Mouse (Mus musculus): ENCODE measurements around the gene Btbd1. TPM values are rescaled to one million over a fixed set of nuclear protein-coding genes. Genes with fewer than 3 reads are reported as not detected.

Gene Btbd1
- polyA plus RNA-seq, 1 experiment from 2014 or later, result 66.3 TPM

DNA sequence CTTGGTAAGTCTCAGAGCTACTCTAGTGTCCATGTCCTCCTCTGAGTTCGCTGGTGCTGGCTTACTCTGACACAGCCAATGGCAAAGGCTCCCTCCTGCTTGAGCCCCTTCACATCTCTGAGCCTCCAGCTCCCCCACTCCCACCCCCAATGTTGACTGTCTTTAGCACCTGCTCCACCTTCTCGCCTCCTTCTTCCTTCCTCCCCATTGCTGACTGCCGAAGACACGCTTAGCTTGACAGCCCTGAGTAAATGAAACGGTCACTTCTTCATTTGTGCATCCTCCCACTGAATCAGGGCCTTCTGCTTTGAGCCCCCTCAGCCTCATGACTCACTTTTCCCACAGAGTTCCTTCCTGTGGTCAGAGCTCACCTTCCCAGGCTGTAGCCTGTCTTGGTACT lies 31.8 kb upstream of the Btbd1 start:
- H3K4me3 ChIP-seq, result 0 out of 2 replicates have a peak overlapping the region, but pooled peaks have one; percentile 75
- no peaks in the 10 kb centered on the region for H3K36me3 ChIP-seq
- no peaks in the 10 kb centered on the region for H3K9me3 ChIP-seq (replicated peaks)
- H3K27ac ChIP-seq (replicated peaks), result no peak overlapping the region
- H3K4me1 ChIP-seq, result peaks cover 28% of the 10 kb centered on the region
- H3K27me3 ChIP-seq (ENCODE audit: low read depth, poor library complexity, severe bottlenecking), result peaks cover 55% of the 10 kb centered on the region
- 76% methylated on average over 5 of the region's 5 CpGs for WGBS
- DNase-seq (ENCODE audit: low spot score), result no peak

DNA sequence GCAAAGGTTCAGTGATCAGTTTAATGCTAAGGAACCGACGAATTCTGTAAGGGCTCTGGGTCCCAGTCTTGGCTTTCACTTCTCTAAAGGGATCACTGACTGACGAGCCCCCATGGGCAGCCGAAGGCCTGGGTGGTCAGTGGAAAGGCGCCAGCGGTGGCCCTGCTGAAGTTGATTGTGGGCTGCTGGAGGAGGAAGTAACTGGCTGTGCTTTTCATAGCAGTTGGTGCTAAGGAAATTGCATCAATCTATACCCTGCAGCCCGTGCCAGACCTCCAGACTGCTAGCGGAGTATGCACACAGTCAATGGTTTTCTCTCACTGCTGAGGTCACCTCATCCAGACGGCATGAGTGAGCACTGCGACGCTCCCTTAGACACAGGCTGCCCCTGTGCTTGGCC lies 30.8 kb upstream of the Btbd1 start:
- Histone ChIP-seq H3K4me1 (peaks cover 28% of the 10 kb centered on the region), H3K27ac (replicated peaks) (no peak overlapping the region), H3K36me3 (no peaks in the 10 kb centered on the region), H3K9me3 (replicated peaks) (no peaks in the 10 kb centered on the region), H3K4me3 (peak overlapping the region; percentile 75), H3K27me3 (ENCODE audit: low read depth, poor library complexity, severe bottlenecking) (peaks cover 58% of the 10 kb centered on the region)
- peak; percentile 15 for DNase-seq (ENCODE audit: low spot score)
- 55% methylated on average over 11 of the region's 11 CpGs for WGBS

GRCm38 (mm10) chr7:81858968-81859721 lies 29.9 kb upstream of the Btbd1 start, which contains the start of gene Tm6sf1:
TSS of gene Tm6sf1 (plus strand) at chr7:81859001.
- Histone ChIP-seq H3K27me3 (ENCODE audit: low read depth, poor library complexity, severe bottlenecking) (peaks cover 58% of the 10 kb centered on the region), H3K4me1 (peaks cover 35% of the 10 kb centered on the region), H3K27ac (replicated peaks) (peak within 1 kb of the TSS; percentile 82), H3K36me3 (no peaks in the 10 kb centered on the region), H3K4me3 (peak within 1 kb of the TSS; percentile 75), H3K9me3 (replicated peaks) (no peaks in the 10 kb centered on the region)
- WGBS, result under 1% methylated on average over 64 of the region's 64 CpGs
- peak; percentile 71 for DNase-seq (ENCODE audit: low spot score)

- Histone ChIP-seq H3K4me1 (peaks cover 35% of the 10 kb centered on the region), H3K27ac (replicated peaks) (0 out of 2 replicates have a peak overlapping the region, but pooled peaks have one; percentile 82), H3K27me3 (ENCODE audit: low read depth, poor library complexity, severe bottlenecking) (peaks cover 58% of the 10 kb centered on the region), H3K36me3 (no peaks in the 10 kb centered on the region), H3K9me3 (replicated peaks) (no peaks in the 10 kb centered on the region), H3K4me3 (peak overlapping the region; percentile 75)
- 6% methylated on average over 9 of the region's 9 CpGs for WGBS
- DNase-seq (ENCODE audit: low spot score), result peak; percentile 36
Observed at GRCm38 (mm10) chr7:81858236-81858635, 29.0 kb upstream of the Btbd1 start.

GRCm38 (mm10) chr7:81856221-81856620 lies 27.0 kb upstream of the Btbd1 start:
- H3K36me3 ChIP-seq, result no peaks in the 10 kb centered on the region
- H3K27me3 ChIP-seq (ENCODE audit: low read depth, poor library complexity, severe bottlenecking), result peaks cover 55% of the 10 kb centered on the region
- no peak overlapping the region for H3K4me3 ChIP-seq
- peaks cover 35% of the 10 kb centered on the region for H3K4me1 ChIP-seq
- WGBS, result 86% methylated on average over 4 of the region's 4 CpGs
- H3K27ac ChIP-seq (replicated peaks), result no peak overlapping the region
- no peak for DNase-seq (ENCODE audit: low spot score)
- no peaks in the 10 kb centered on the region for H3K9me3 ChIP-seq (replicated peaks)

GRCm38 (mm10) chr7:81855694-81856093 lies 26.5 kb upstream of the Btbd1 start, which contains the start of gene Gm10160:
TSS of gene Gm10160 (minus strand) at chr7:81855794.
- WGBS, result 88% methylated on average over 1 of the region's 1 CpGs
- Histone ChIP-seq H3K27me3 (ENCODE audit: low read depth, poor library complexity, severe bottlenecking) (peaks cover 50% of the 10 kb centered on the region), H3K4me3 (no peak within 1 kb of the TSS), H3K27ac (replicated peaks) (no peak within 1 kb of the TSS), H3K9me3 (replicated peaks) (no peaks in the 10 kb centered on the region), H3K4me1 (peaks cover 35% of the 10 kb centered on the region), H3K36me3 (no peaks in the 10 kb centered on the region)
- DNase-seq (ENCODE audit: low spot score), result no peak

- 85% methylated on average over 8 of the region's 8 CpGs for WGBS
- DNase-seq (ENCODE audit: low spot score), result no peak
- peaks cover 40% of the 10 kb centered on the region for H3K27me3 ChIP-seq (ENCODE audit: low read depth, poor library complexity, severe bottlenecking)
- no peak overlapping the region for H3K27ac ChIP-seq (replicated peaks)
- H3K9me3 ChIP-seq (replicated peaks), result no peaks in the 10 kb centered on the region
- no peak overlapping the region for H3K4me3 ChIP-seq
- no peaks in the 10 kb centered on the region for H3K36me3 ChIP-seq
- H3K4me1 ChIP-seq, result peaks cover 26% of the 10 kb centered on the region
Observed at GRCm38 (mm10) chr7:81854568-81855307, 25.5 kb upstream of the Btbd1 start.

GRCm38 (mm10) chr7:81851706-81852105 lies 22.5 kb upstream of the Btbd1 start:
- Histone ChIP-seq H3K4me3 (no peak overlapping the region), H3K36me3 (no peaks in the 10 kb centered on the region), H3K27ac (replicated peaks) (no peak overlapping the region), H3K27me3 (ENCODE audit: low read depth, poor library complexity, severe bottlenecking) (peaks cover 10% of the 10 kb centered on the region), H3K9me3 (replicated peaks) (no peaks in the 10 kb centered on the region), H3K4me1 (peaks cover 12% of the 10 kb centered on the region)
- 81% methylated on average over 3 of the region's 3 CpGs for WGBS
- DNase-seq (ENCODE audit: low spot score), result no peak

- Histone ChIP-seq H3K27me3 (ENCODE audit: low read depth, poor library complexity, severe bottlenecking) (no peaks in the 10 kb centered on the region), H3K4me1 (peaks cover 12% of the 10 kb centered on the region), H3K27ac (replicated peaks) (no peak overlapping the region), H3K9me3 (replicated peaks) (no peaks in the 10 kb centered on the region), H3K36me3 (no peaks in the 10 kb centered on the region), H3K4me3 (no peak overlapping the region)
- no peak for DNase-seq (ENCODE audit: low spot score)
- 91% methylated on average over 6 of the region's 6 CpGs for WGBS
Observed at GRCm38 (mm10) chr7:81850171-81850570, 20.9 kb upstream of the Btbd1 start.

DNA sequence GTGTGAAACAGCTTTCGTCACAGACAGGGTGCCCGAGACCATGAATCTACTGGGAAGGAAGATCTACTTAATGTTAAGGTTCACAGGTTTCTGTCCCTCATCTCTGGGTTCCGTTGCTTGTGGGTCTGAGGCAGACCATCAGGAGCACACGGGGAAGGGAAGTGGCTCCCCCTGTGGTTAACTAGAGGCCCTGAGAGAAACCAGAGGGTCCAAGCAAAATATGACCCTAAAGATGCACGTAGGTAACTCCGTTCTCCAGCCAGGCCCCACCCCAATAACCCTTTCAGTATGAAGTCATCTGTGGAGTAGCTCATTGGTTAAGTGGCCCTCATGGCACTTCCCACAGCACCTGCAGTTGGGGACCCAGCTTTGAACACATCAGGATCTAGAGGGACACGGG lies 20.4 kb upstream of the Btbd1 start:
- Histone ChIP-seq H3K36me3 (no peaks in the 10 kb centered on the region), H3K27me3 (ENCODE audit: low read depth, poor library complexity, severe bottlenecking) (no peaks in the 10 kb centered on the region), H3K4me1 (peaks cover 9% of the 10 kb centered on the region), H3K4me3 (no peak overlapping the region), H3K27ac (replicated peaks) (no peak overlapping the region), H3K9me3 (replicated peaks) (no peaks in the 10 kb centered on the region)
- WGBS, result 85% methylated on average over 7 of the region's 7 CpGs
- no peak for DNase-seq (ENCODE audit: low spot score)

GRCm38 (mm10) chr7:81849214-81849613 lies 20.0 kb upstream of the Btbd1 start:
- no peaks in the 10 kb centered on the region for H3K27me3 ChIP-seq (ENCODE audit: low read depth, poor library complexity, severe bottlenecking)

DNA sequence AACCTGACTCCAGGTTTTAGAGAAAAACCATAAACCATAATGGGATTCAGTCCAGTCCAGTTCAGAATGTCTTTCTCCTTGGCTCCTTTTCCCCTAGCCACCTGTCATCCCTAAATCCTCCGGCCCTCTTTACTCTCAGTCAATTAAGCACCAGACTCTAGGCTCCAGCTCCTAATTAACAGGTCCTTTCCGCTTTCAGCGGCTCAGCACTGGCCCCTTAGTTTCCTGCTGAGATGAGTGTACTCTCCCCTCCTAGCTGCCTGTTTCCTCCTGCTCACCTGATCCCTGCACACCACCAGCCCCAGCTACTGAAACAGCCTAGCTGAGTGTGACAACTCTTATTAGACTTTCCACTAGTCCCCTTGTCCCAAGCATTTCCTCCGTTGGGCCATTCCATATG lies 18.5 kb upstream of the Btbd1 start:
- Histone ChIP-seq H3K4me3 (no peak overlapping the region), H3K36me3 (no peaks in the 10 kb centered on the region), H3K27ac (replicated peaks) (no peak overlapping the region), H3K27me3 (ENCODE audit: low read depth, poor library complexity, severe bottlenecking) (no peaks in the 10 kb centered on the region), H3K9me3 (replicated peaks) (no peaks in the 10 kb centered on the region), H3K4me1 (peaks cover 5% of the 10 kb centered on the region; the same call in 1 of the 2 replicates)
- no peak for DNase-seq (ENCODE audit: low spot score)
- 33% methylated on average over 4 of the region's 4 CpGs for WGBS

More at GRCm38 (mm10) chr7:81849214-81849613, 20.0 kb upstream of the Btbd1 start:
- H3K27ac ChIP-seq (replicated peaks), result no peak overlapping the region
- no peak for DNase-seq (ENCODE audit: low spot score)
- no peak overlapping the region for H3K4me3 ChIP-seq
- H3K36me3 ChIP-seq, result no peaks in the 10 kb centered on the region
- no peaks in the 10 kb centered on the region for H3K9me3 ChIP-seq (replicated peaks)
- WGBS, result 90% methylated on average over 5 of the region's 5 CpGs
- peaks cover 5% of the 10 kb centered on the region; the same call in 1 of the 2 replicates for H3K4me1 ChIP-seq

DNA sequence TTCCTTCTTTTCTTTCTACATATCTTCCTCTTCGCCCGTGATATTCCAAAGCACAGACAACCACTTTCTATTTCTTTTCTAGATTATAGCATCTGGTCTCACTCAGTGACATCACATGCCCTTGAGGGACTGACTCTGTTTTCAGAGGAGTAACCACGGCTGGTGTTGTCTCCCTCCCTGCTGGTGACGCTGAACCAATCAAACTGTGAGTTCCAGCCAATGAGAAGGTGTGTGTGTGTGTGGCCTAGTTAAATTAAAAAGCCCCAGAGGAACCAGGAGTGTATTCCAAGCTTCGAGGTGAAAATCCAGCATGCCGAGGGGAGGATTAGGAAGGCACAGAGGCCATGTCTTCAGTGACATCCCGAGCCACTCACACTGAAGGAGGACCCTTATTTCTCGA lies 17.8 kb upstream of the Btbd1 start:
- WGBS, result 50% methylated on average over 8 of the region's 8 CpGs
- H3K36me3 ChIP-seq, result no peaks in the 10 kb centered on the region
- H3K27ac ChIP-seq (replicated peaks), result no peak overlapping the region
- no peak for DNase-seq (ENCODE audit: low spot score)
- no peaks in the 10 kb centered on the region for H3K27me3 ChIP-seq (ENCODE audit: low read depth, poor library complexity, severe bottlenecking)
- no peaks in the 10 kb centered on the region for H3K9me3 ChIP-seq (replicated peaks)
- H3K4me1 ChIP-seq, result peaks cover 5% of the 10 kb centered on the region; the same call in 1 of the 2 replicates
- H3K4me3 ChIP-seq, result no peak overlapping the region

Data from midbrain, embryonic 10.5 days (tissue).